Mouse (Mus musculus) embryonic stem cell, embryonic (primary cell): ENCODE data around the gene Sema5b.

ENCODE experiments used
- CTCF ChIA-PET, 4 experiments: fragments of 300-600 bp in 2 of 4; fragments of 350-600 bp in 2 of 4; sonication (Branson Sonifier 250); formaldehyde crosslinking; loops; one replicate each; lab custom pipeline; 2022; ENCODE audit warnings: inconsistent platforms in 2 of 4; lab: Charles Lee
- POLR2A ChIA-PET, 4 experiments: fragments of 300-600 bp in 2 of 4; fragments of 350-600 bp in 2 of 4; sonication (Branson Sonifier 250); formaldehyde crosslinking; loops; one replicate each; lab custom pipeline; 2022; ENCODE audit warnings: antibody characterized with exemption in 4 of 4, inconsistent platforms in 1 of 4; lab: Charles Lee

Gene Sema5b

DNA sequence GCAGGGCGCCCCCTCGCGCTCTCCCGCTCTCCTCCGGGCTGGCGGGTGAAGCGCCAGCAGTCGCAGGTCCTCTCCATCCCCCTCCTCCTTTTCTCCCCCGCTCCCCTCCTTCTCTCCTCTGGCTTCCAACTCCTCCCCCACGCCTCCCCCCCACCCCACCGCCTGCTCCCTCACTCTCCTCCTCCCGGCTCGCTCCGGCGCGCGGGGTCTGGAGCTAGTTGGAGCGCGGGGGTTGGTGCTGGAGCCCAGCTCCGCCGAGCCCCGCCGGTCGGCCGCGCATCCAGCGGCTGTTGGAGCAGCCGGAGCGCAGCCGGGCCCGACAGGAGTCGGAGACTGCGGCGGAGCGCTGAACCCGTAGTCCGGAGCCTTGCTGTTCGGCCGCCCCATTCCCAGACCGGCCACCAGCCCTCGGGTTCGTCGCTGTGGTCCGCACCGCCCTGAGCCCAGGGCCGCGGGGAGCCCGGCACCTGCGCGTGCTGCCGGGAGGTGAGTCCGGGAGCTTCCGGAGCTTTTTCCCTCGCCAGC, at the start of gene Sema5b:
TSS of gene Sema5b (plus strand) at position 29 of the 525 bp plus-strand sequence.
- POLR2A ChIA-PET, result interaction anchor here (0.6 to 3.4 kb wide), 71 partner anchors 9 to 1099 kb away, joined by 3 to 23 read pairs (median 4); partner anchors contain the start of genes Pdia5 (in 2 of the 4) and Sec22a (in 1 of the 4)

DNA sequence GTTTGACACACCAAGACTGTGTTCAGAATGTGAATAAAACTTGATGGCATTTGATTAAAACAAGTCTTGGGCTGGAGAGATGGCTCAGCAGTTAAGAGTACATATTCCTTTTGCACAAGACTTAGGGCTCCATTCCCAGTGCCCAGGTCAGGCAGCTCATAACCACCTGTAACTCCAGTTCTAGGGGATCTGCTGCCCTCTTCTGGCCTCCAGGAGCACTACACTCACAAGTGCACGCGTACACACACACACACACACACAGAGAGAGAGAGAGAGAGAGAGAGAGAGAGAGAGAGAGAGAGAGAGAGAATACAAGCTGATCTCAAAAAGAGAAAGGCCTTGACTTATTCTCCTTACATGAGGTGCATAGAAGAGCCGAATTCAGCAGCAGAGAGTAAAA, 40.6 kb upstream of the Sema5b start:
- POLR2A ChIA-PET, result interaction anchor here in 3 of 4 experiments (0.6 to 1.5 kb wide), 4 partner anchors 10 to 451 kb away, joined by 3 to 8 read pairs (median 4); partner anchors contain the start of gene Pdia5 (in 1 of the 3)
- CTCF ChIA-PET, result interaction anchor here in 2 of 4 experiments (0.6 to 1.4 kb wide), 19 partner anchors 8 to 567 kb away, joined by 3 to 15 read pairs (median 4); partner anchors contain the start of gene Sema5b (in 1 of the 2)

More for the DNA sequence above, at the start of gene Sema5b:
- CTCF ChIA-PET, result interaction anchor here (0.5 to 5.3 kb wide), 97 partner anchors 8 to 1134 kb away, joined by 3 to 79 read pairs (median 5); partner anchors contain the start of genes Dtx3l (in 1 of the 4), Pdia5 (in 1 of the 4) and Sec22a (in 1 of the 4)

DNA sequence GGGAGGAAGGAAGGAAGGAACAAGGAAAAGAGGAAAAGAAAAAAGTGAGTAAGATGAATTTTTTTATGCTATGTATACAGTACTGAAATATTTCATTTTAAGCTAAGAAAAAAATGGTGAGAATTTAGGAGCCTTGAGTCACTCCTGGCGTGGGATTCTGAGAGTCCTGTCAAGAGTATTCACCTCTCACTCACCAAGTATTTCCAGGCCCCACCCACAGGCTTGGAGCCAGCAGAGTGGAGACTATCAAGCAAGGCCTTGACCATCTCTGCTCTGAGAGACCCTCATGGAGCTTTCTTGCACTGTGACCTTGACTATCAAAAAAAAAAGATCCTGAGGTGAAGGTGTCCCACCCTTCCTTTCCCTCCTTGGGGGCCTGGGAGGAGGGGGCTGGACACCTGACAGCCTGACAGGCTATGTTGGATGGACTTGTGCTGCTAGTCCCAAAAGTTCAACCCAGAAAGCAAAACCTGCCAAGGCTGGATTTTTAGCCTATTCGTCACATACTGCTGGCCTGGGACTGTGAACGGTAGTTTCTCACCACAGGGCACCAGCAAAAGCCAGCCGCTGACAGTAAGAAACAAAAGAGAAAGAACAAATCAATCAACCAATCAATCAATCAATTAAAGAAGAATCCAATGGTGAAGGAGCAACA, 39.7 kb upstream of the Sema5b start:
- CTCF ChIA-PET, result interaction anchor here in 1 of 4 experiments (0.6 kb wide), 1 partner anchor 9 kb away, joined by 3 read pairs; no protein-coding TSS in a partner anchor

DNA sequence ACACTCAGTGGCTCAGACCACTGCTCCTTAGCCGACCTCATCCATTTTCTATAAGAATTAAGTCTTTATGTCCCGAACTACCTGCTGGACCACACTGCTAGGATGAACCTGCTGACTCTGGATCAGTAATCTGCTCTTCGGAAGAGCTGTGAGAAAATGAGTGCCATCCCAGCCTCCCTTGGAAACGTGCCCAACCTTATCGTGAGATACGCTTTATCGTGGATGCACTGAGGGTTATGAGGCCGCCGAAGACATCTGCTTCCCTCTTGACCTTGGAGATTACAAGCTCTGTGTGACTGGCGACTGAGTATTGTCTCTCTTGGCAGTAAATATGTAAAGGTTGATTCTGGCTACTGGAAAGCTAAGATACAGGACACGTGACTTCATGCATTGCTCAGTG, 38.5 kb upstream of the Sema5b start:
- ChIA-PET CTCF (interaction anchor here (0.6 to 1.0 kb wide), 4 partner anchors 38 to 1490 kb away, joined by 3 to 4 read pairs (median 4); no protein-coding TSS in a partner anchor), POLR2A (interaction anchor here (0.6 to 1.4 kb wide), 10 partner anchors 12 to 466 kb away, joined by 3 to 6 read pairs (median 4); partner anchors contain the start of genes Pdia5 (in 1 of the 4) and Sema5b (in 1 of the 4))

More for the DNA sequence above, 39.7 kb upstream of the Sema5b start:
- POLR2A ChIA-PET, result interaction anchor here in 1 of 4 experiments (1.5 kb wide), 1 partner anchor 11 kb away, joined by 5 read pairs; the partner anchor contains the start of gene Pdia5

DNA sequence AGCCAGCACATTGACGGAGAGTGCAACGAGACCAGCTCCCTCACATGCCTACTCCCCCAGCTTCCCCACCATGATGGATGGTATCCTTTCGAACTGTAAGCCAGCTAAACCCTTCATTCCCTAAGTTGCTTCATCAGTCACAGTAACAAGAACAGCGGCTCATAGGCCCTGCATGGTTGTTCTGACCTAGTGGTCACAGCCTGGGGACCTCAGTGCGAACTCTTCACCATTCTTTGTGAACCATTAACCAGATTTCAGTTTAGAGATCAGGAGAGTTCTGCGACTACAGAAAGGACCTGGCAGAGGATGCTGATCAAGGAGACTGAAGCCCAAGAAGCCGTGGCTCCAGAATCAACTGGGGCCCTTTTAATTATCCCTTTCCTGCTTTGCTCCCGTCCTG, 36.7 kb upstream of the Sema5b start:
- ChIA-PET POLR2A (interaction anchor here in 1 of 4 experiments (0.6 to 1.5 kb wide), 3 partner anchors 14 to 84 kb away, joined by 3 to 5 read pairs (median 4); partner anchors contain the start of gene Pdia5), CTCF (interaction anchor here in 1 of 4 experiments (0.7 kb wide), 1 partner anchor 144 kb away, joined by 3 read pairs; no protein-coding TSS in a partner anchor)

DNA sequence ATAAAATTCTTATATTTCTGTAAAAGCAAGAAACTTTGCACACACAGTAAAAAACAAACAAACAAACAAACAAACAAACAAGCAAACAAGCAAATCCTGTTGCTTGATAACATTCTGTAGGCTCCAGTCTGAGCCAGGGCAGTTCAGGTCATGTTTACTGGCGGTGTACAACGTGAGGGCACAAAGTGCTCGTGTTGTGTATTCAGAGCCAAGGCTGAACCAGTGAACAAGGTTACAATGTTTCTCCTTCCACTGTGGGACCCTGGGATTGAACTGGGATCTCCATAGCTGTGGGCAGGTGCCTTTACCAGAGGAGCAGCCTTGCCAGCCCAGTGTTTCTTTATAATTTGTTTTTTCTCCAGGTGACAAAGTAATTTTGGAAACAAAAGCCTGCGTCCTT, 35.2 kb upstream of the Sema5b start:
- CTCF ChIA-PET, result no interaction called here
- POLR2A ChIA-PET, result no interaction called here

DNA sequence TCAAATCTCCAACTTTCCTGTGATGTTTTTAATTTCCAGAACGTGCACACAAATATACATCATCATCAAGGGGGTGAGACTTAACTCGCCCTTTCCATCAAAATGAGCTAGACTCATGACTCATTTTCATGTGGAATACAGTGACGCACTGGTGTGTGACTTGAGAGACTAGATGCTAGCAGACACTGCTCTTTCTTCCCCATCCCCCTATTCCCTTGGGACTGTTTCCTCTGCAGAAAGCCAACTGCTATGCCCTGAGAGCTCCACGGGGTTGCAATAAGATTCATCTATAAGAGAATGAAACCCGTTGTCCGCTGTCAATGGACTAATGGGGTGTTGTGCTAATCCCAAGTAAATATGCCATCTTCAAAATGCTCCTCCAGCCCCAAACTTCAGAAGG, 32.4 kb upstream of the Sema5b start:
- CTCF ChIA-PET, result interaction anchor here in 2 of 4 experiments (0.6 to 0.8 kb wide), 2 partner anchors 9 to 306 kb away, joined by 3 read pairs; no protein-coding TSS in a partner anchor
- POLR2A ChIA-PET, result interaction anchor here in 2 of 4 experiments (0.6 to 0.7 kb wide), 2 partner anchors 102 to 363 kb away, joined by 3 to 7 read pairs; partner anchors contain the start of gene Parp14 (in 1 of the 2)

DNA sequence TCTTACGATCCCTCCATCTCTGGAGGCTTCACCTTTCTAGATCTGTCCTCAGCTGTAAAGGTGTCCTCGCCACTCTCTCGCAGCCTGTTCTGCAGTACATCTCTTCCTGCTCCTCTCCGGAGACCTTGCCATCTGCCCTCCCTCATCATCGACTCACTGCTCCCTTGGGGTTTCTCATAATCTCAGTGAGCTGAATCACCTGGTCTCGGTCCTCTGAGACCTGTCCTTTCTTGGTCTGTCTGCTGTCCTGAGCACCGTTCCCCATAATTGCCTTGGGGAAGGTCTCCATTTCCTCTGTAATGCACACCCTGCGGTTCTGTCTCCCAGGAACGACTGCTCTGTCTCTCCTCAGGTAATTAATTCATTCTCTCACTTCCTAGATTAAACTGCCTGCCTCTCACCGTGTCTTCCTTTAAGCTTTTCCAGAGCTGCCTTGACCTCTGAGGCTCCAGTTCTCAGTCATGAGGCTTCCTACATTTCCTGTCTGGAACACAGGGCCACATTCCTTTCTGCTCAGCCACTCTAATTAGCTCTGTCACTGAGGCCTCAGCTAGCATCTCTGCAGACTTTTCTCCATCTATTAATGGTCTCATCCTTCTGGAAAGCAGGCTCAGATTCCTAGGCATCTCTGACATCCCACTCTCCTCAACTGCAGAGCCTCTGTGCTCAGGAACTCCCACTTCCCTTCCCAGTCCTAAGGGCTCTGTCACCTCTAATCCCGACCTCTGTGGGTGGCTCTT, 31.4 kb upstream of the Sema5b start:
- ChIA-PET CTCF (interaction anchor here in 3 of 4 experiments (0.5 to 1.1 kb wide), 3 partner anchors 31 to 251 kb away, joined by 3 to 4 read pairs (median 3); partner anchors contain the start of gene Sema5b (in 1 of the 3)), POLR2A (interaction anchor here in 2 of 4 experiments (0.6 to 0.7 kb wide), 2 partner anchors 101 to 486 kb away, joined by 3 read pairs; no protein-coding TSS in a partner anchor)

DNA sequence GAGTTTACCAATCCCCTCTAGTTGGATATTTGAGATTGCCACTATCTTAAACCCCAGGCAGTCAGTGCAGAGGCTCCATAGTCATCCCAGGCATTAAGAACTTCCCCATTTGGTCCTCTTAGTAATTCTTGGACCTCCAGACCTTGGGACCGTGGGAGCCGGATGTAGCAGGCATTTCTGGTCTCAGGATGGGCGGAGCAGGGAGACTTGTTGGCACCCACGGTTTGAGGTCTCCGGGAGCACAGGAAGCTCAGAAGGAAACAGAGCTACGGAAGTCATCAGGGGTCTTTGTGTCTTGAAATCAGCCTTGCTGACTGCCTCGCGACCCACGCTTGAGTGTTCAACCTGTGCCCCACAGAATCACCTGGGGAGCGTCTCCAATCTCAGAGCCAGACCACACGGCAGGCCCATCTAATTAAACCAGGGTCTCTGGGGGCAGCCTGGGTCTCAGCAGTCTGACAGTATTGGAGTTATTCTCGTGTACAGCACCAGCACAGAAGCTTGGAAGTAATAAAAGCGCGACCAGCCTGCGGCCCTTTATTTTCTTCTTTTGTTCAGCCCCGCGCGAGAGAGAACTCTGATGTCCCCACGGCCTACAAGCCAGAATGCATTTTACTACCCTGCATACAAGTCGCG, 24.9 kb upstream of the Sema5b start:
- ChIA-PET CTCF (interaction anchor here in 2 of 4 experiments (0.6 to 1.0 kb wide), 3 partner anchors 18 to 329 kb away, joined by 3 to 4 read pairs (median 4); partner anchors contain the start of gene Sema5b (in 1 of the 2)), POLR2A (interaction anchor here in 2 of 4 experiments (0.9 to 1.7 kb wide), 3 partner anchors 13 to 77 kb away, joined by 3 to 6 read pairs (median 3); no protein-coding TSS in a partner anchor)

DNA sequence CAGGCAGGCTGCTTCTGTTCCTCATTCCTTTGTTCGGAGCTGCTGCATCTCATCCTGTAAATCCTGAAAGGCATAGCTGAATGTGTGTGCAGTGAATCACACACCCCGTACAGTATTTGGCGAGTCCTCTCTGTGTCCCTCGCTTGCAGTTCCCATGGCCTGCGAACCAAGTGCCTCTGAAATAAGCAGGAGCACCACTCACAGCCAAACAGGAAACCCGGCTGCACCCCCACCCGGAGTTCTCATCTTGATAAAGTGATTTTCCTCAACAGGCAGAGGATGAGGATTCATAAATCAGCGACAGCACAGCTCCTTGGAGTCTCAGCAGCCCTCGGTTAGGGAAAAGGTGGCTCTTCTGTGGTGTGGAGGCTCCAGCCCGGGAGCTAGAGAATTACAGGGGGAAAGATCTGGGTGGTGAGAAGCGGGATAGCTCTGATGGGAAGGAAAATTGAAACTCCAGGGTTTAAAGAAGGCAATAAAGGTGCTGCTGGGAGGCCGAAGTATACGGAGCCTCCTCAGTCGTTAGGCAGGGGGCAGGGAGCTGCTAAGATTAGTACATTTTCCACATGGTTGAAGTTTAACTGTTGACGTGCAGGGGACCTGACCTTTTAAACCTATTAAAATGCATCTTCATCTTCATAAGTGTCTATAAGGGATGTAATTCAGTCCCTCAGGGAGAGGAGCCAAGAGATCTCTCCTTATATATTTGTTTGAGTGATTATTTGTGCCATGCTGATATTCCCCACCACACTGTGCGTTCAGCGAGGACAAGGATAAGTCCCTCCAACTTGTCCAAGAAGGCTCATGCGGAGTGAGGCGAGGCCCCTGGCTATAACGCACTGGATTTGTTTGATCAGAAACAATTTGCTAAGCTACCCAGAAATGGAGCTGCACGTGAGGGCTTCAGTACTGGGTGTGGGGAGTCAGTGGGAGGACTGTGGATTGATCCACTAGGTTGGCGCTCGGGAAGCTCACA, 22.7 kb upstream of the Sema5b start:
- CTCF ChIA-PET, result interaction anchor here in 1 of 4 experiments (0.5 to 2.5 kb wide), 6 partner anchors 11 to 364 kb away, joined by 3 to 10 read pairs (median 4); partner anchors contain the start of gene Sema5b
- POLR2A ChIA-PET, result interaction anchor here in 3 of 4 experiments (0.6 to 2.0 kb wide), 3 partner anchors 22 to 88 kb away, joined by 3 to 7 read pairs (median 3); partner anchors contain the start of gene Sema5b (in 2 of the 3)

DNA sequence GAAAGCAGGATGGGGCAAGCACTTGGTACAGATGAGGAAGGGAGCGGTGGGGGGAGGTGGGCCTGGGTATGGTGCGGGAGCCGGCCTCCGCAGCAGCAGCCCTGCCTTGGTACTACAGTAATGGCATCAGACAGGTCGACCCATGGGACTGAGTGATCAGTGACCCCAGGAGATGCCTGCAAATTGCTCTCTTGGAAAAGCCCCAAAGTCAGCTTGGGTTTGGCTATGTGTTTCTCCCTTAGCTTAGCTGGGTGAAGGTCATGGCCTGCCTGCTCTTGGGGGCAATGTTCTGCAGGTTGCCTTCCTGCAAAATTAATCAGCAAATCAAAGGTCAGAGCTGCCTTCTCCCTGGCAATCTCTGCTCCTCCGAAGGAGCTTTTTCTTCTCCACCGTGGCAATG, 21.7 kb upstream of the Sema5b start:
- CTCF ChIA-PET, result interaction anchor here in 1 of 4 experiments (2.0 to 2.5 kb wide), 2 partner anchors 21 to 109 kb away, joined by 7 to 10 read pairs; no protein-coding TSS in a partner anchor
- POLR2A ChIA-PET, result interaction anchor here in 3 of 4 experiments (0.6 to 2.0 kb wide), 3 partner anchors 21 to 377 kb away, joined by 3 to 7 read pairs (median 3); partner anchors contain the start of gene Sema5b (in 1 of the 3)

DNA sequence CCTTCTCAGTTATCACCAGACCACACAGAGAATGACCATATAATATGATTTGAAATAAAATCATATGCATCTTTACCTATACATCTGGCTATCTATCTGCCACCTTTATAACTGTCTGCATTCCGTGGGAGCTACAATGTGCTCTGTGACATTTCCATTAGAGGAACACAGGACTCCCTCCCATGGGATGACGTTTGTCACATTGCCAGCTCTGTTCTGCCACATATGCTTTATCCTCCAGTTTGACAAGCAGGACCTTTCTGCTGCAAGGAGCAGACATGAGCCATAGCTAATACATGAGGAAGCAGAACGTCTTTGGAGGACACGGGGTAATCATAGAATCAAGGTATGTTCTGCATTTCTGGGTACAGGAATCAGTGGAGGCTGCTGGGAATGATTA, 16.7 kb upstream of the Sema5b start:
- ChIA-PET POLR2A (interaction anchor here in 2 of 4 experiments (0.6 to 0.7 kb wide), 2 partner anchors 236 to 275 kb away, joined by 3 to 5 read pairs; no protein-coding TSS in a partner anchor), CTCF (interaction anchor here in 1 of 4 experiments (0.6 to 2.2 kb wide), 3 partner anchors 16 to 209 kb away, joined by 3 to 10 read pairs (median 3); partner anchors contain the start of gene Sema5b)

DNA sequence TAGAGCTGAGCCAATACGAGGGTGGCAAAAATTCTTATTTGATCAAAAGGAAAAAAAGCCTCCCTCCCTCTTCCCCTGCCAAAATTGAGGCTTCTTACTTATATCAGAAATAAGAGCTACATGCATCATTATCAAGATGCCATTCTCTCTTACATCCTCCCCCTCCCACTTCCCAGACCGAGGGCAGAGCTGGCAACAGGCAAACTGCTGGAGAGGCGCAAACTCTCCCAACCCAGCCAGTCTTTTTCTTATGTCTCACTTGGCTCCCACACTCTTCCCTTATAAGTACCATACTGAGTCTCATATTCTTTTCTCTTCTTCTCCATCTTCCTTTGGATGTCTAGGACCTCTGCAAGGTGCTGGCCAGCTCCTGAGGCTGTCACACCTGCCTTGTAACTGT, 6.3 kb upstream of the Sema5b start:
- ChIA-PET CTCF (interaction anchor here in 2 of 4 experiments (0.6 to 1.0 kb wide), 3 partner anchors 18 to 62 kb away, joined by 3 read pairs; no protein-coding TSS in a partner anchor), POLR2A (interaction anchor here in 2 of 4 experiments (0.5 to 0.6 kb wide), 2 partner anchors 55 to 1323 kb away, joined by 5 to 6 read pairs; no protein-coding TSS in a partner anchor)

DNA sequence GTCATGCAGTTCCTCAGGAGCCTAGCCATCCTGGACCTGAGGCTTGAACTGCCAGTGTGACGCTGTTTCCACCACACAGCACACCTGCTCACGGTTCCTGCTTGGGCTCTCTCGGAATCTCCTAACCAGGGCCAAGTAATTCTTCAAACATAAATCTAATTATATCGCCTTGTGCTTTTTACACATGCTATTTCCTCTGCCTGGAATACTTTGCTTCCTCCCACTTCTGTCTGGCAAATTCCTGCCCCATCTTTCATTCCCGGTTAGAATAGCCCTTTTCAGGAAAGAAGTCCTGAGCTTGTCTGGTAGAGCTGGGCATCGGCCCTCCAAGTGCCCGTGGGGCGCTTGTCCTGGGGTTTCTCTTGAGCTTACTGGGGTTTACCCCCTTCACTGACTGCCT, 3.3 kb upstream of the Sema5b start:
- ChIA-PET CTCF (interaction anchor here in 2 of 4 experiments (0.9 to 5.3 kb wide), 3 partner anchors 90 kb away, joined by 3 to 79 read pairs (median 4); no protein-coding TSS in a partner anchor), POLR2A (interaction anchor here in 1 of 4 experiments (1.0 kb wide), 1 partner anchor 9 kb away, joined by 3 read pairs; no protein-coding TSS in a partner anchor)

DNA sequence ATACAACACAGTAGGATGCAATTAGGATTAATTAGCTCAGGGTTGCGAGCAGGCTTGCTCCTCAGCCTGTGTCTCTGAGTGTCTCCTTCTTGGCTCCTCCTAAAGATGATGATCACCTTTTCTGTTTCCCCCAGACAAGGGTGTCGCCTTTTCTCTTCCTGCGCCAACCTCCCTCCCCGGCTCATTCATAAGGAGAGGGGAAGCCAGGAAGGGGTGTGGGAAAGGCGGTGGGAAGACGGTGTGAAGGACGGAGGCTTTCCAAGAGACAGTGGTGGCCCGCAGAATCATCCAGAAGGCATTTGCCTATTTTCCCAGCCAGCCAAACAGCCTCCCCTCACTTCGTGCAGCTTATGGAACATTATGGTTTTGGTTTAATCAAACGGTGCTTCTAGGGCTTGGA, 1.9 kb upstream of the Sema5b start:
- POLR2A ChIA-PET, result interaction anchor here in 2 of 4 experiments (1.0 to 3.4 kb wide), 4 partner anchors 9 to 65 kb away, joined by 4 to 23 read pairs (median 10); no protein-coding TSS in a partner anchor
- CTCF ChIA-PET, result interaction anchor here (0.6 to 5.3 kb wide), 8 partner anchors 18 to 374 kb away, joined by 3 to 79 read pairs (median 4); no protein-coding TSS in a partner anchor
